Mouse (Mus musculus) ovary, postnatal 36 days (tissue): Measurements from ENCODE around the gene Ccnj.

Experiments
- DNase-seq: peaks from one replicate; pipeline ENCODE4 v3.0.0; 2022; ENCODE audit warnings: low spot score, mixed read lengths

The Ccnj gene

GRCm38 (mm10) chr19:40830703-40831415 lies at the start of gene Ccnj:
Gene Ccnj, plus strand, starts transcription at chr19:40831279.
- peak; percentile 95 for DNase-seq

GRCm38 (mm10) chr19:40788004-40788714 lies 42.9 kb upstream of the Ccnj start:
- no peak for DNase-seq

GRCm38 (mm10) chr19:40788715-40789084 lies 42.4 kb upstream of the Ccnj start:
- no peak for DNase-seq

GRCm38 (mm10) chr19:40805176-40805737 lies 25.8 kb upstream of the Ccnj start:
- no peak for DNase-seq

- DNase-seq, result no peak
Measured at GRCm38 (mm10) chr19:40809858-40810257, 21.2 kb upstream of the Ccnj start.

GRCm38 (mm10) chr19:40811840-40812239 lies 19.2 kb upstream of the Ccnj start:
- DNase-seq, result no peak

- DNase-seq, result no peak
Measured at GRCm38 (mm10) chr19:40812778-40813177, 18.3 kb upstream of the Ccnj start.

- no peak for DNase-seq
Measured at GRCm38 (mm10) chr19:40813385-40813784, 17.7 kb upstream of the Ccnj start.

- DNase-seq, result no peak
Measured at GRCm38 (mm10) chr19:40815645-40816183, 15.4 kb upstream of the Ccnj start.

- DNase-seq, result no peak
Measured at GRCm38 (mm10) chr19:40817901-40818532, 13.1 kb upstream of the Ccnj start.

- no peak for DNase-seq
Measured at GRCm38 (mm10) chr19:40818764-40819163, 12.3 kb upstream of the Ccnj start.

GRCm38 (mm10) chr19:40821306-40821825 lies 9.7 kb upstream of the Ccnj start:
- DNase-seq, result no peak

GRCm38 (mm10) chr19:40825636-40826035 lies 5.4 kb upstream of the Ccnj start:
- no peak for DNase-seq

GRCm38 (mm10) chr19:40826735-40827134 lies 4.3 kb upstream of the Ccnj start:
- no peak for DNase-seq

- DNase-seq, result no peak
Measured at GRCm38 (mm10) chr19:40830198-40830597, 881 bp upstream of the Ccnj start.

- DNase-seq, result peak; percentile 58
Measured at GRCm38 (mm10) chr19:40831416-40832201, 530 bp downstream of the Ccnj start.

- DNase-seq, result no peak
Measured at GRCm38 (mm10) chr19:40832361-40832760, 1.3 kb downstream of the Ccnj start.

GRCm38 (mm10) chr19:40834436-40834835 lies 3.4 kb downstream of the Ccnj start:
- DNase-seq, result no peak

- no peak for DNase-seq
Measured at GRCm38 (mm10) chr19:40838205-40838604, 7.1 kb downstream of the Ccnj start.

GRCm38 (mm10) chr19:40840303-40840702 lies 9.2 kb downstream of the Ccnj start:
- no peak for DNase-seq

GRCm38 (mm10) chr19:40841083-40841482 lies 10.0 kb downstream of the Ccnj start:
- DNase-seq, result no peak
